Mouse (Mus musculus) neural tube, embryonic 15.5 days (tissue): ENCODE results near the gene Wnt10a. TPM values are rescaled to one million over a fixed set of nuclear protein-coding genes. Genes with fewer than 3 reads are reported as not detected.
"Not testable (repeated sequence)": the region's sequence is repeated elsewhere in the genome, so short reads cannot be mapped to it uniquely, and the experiment has no call there.

Experiments
- ATAC-seq: fragments of 200-750 bp; cut with Nextera tagmentation; 2 replicates; pipeline ENCODE4 v1.8.0; 2017; ENCODE audit warnings: mild to moderate bottlenecking, moderate TSS enrichment, moderate library complexity; ENCODE audit not compliant: low FRiP score
- H3K27ac ChIP-seq: fragments of 300-500 bp; sonication (generic); replicated peaks from 2 replicates; pipeline ENCODE4 v1.5.1; 2015; ENCODE audit warnings: mild to moderate bottlenecking, inconsistent platforms
- H3K27me3 ChIP-seq: fragments of 300-500 bp; sonication (generic); replicated peaks from 2 replicates; pipeline ENCODE4 v1.6.1; 2015; ENCODE audit warnings: inconsistent platforms
- H3K36me3 ChIP-seq: fragments of 300-500 bp; sonication (generic); 2 replicates; pipeline ENCODE4 v1.6.1; 2015; ENCODE audit warnings: inconsistent platforms
- H3K4me1 ChIP-seq: fragments of 300-500 bp; sonication (generic); 2 replicates; pipeline ENCODE4 v1.6.1; 2015; ENCODE audit warnings: inconsistent platforms
- H3K4me2 ChIP-seq: fragments of 300-500 bp; sonication (generic); 2 replicates; pipeline ENCODE4 v1.6.1; 2015; ENCODE audit warnings: inconsistent platforms, mild to moderate bottlenecking, moderate library complexity
- H3K4me3 ChIP-seq: fragments of 300-500 bp; sonication (generic); replicated peaks from 2 replicates; pipeline ENCODE4 v1.5.1; 2015; ENCODE audit warnings: mild to moderate bottlenecking, inconsistent platforms
- H3K9ac ChIP-seq: fragments of 300-500 bp; sonication (generic); replicated peaks from 2 replicates; pipeline ENCODE4 v1.6.1; 2015; ENCODE audit warnings: mild to moderate bottlenecking, inconsistent platforms
- H3K9me3 ChIP-seq: fragments of 300-500 bp; sonication (generic); replicated peaks from 2 replicates; pipeline ENCODE4 v1.6.1; 2016; ENCODE audit warnings: inconsistent platforms
- WGBS: fragments of 180-500 bp; shearing (Covaris S2); methylation state at CpG from one replicate; pipeline ENCODE4 v1.1.7; 2015; ENCODE audit warnings: mixed read lengths; 5-methylcytosine and 5-hydroxymethylcytosine counted together
- polyA plus RNA-seq: library from polyadenylated mRNA; unstranded; fragments of >200 nt; fragmentation: Nextera tagmentation; extraction: Ambion mirVana; gene quantifications from 2 replicates; pipeline ENCODE4 v1.2.1, GENCODE M21; 2015

Gene Wnt10a
- polyA plus RNA-seq, 1 experiment from 2014 or later, result 0.09 TPM

GRCm38 (mm10) chr1:74817219-74817618 is 25.9 kb downstream of the Wnt10a start:
- peak overlapping the region; percentile 92 for H3K27ac ChIP-seq
- ATAC-seq, result peak; percentile 49
- WGBS, result 11% methylated on average over 14 of the region's 14 CpGs
- H3K4me1 ChIP-seq, result peaks cover 20% of the 10 kb centered on the region
- peak overlapping the region; percentile 63 for H3K4me2 ChIP-seq
- H3K4me3 ChIP-seq, result peak overlapping the region; percentile 68
- no peaks in the 10 kb centered on the region for H3K9me3 ChIP-seq
- peak overlapping the region; percentile 83 for H3K9ac ChIP-seq
- H3K27me3 ChIP-seq, result no peaks in the 10 kb centered on the region
- H3K36me3 ChIP-seq, result no peaks in the 10 kb centered on the region

GRCm38 (mm10) chr1:74818509-74818908 is 27.2 kb downstream of the Wnt10a start:
- H3K4me3 ChIP-seq, result no peak overlapping the region
- no peaks in the 10 kb centered on the region for H3K36me3 ChIP-seq
- peaks cover 20% of the 10 kb centered on the region for H3K4me1 ChIP-seq
- H3K9me3 ChIP-seq, result no peaks in the 10 kb centered on the region
- H3K27me3 ChIP-seq, result no peaks in the 10 kb centered on the region
- H3K4me2 ChIP-seq, result no peak overlapping the region
- no peak overlapping the region for H3K27ac ChIP-seq
- WGBS, result 100% methylated on average over 1 of the region's 1 CpGs
- no peak for ATAC-seq
- H3K9ac ChIP-seq, result no peak overlapping the region

GRCm38 (mm10) chr1:74823598-74823997 is 32.3 kb downstream of the Wnt10a start:
- not testable (repeated sequence) for H3K9me3 ChIP-seq, ATAC-seq, H3K36me3 ChIP-seq, H3K9ac ChIP-seq, H3K4me3 ChIP-seq, H3K27ac ChIP-seq, H3K4me1 ChIP-seq, H3K27me3 ChIP-seq, H3K4me2 ChIP-seq
- WGBS, result 97% methylated on average over 4 of the region's 4 CpGs

DNA sequence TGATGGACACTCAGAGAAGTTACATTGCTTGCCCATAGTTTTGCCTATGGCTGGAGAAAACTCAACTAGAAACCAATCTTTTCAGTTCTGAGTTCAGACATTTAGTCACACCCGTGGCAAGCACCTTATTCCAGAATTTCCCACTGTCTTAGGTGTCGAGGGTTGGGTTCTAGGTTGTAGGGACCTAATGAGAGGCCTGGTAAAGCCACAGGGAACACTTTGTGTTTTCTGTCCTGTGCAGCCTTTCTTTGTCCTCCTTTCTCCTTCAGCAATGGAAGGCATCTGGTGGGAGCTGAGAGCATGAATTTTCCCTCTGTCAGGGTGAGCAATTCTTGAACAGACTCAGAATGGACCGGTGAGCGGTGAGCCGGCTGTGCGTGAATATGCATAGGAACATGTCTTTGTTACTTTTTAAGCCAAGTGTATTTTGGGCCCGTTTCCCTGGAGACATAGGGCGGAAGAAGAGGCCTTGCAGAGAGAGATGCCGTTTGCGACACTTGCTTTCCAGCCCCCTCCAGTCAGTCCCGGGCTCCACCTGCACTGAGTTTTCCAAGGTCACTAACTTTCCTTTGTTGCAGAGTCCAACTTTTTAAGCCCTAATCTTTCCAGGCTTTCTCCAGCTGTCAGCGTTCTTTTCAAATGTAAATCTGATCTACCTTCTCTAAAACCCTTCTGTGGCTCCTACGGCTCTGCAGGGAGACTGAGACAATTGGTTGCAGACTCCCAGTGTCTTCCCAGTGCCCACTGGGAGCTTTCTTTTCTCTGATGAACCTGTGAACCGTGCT is 33.4 kb downstream of the Wnt10a start:
- WGBS, result 9% methylated on average over 14 of the region's 14 CpGs
- Histone ChIP-seq H3K4me1 (no peaks in the 10 kb centered on the region), H3K36me3 (no peaks in the 10 kb centered on the region), H3K27ac (no peak overlapping the region), H3K9ac (no peak overlapping the region), H3K27me3 (no peaks in the 10 kb centered on the region), H3K9me3 (no peaks in the 10 kb centered on the region), H3K4me2 (no peak overlapping the region), H3K4me3 (no peak overlapping the region)
- no peak for ATAC-seq

DNA sequence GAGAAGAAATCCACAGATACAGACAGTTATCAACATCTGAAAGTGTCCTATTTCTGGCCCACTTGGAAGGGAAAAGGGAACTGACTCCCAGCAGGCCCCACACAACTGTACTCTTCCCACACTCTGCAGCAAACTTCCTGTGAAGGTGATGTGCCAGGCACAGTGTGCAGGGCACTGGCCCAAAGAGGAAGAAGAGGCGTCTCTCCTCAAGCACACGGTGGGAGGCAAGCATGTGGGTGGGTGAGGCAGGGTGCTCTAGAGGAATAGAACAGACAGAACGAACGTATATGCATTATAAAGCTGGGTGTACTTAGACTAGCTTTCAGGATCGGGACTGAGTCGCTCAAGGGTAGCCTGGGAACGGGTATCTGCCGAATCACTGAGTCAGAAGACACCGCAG is 38.7 kb downstream of the Wnt10a start:
- H3K4me1 ChIP-seq, result no peaks in the 10 kb centered on the region
- H3K9me3 ChIP-seq, result no peaks in the 10 kb centered on the region
- H3K27me3 ChIP-seq, result no peaks in the 10 kb centered on the region
- no peak overlapping the region for H3K9ac ChIP-seq
- H3K36me3 ChIP-seq, result no peaks in the 10 kb centered on the region
- ATAC-seq, result no peak
- H3K4me3 ChIP-seq, result no peak overlapping the region
- WGBS, result 82% methylated on average over 9 of the region's 9 CpGs
- no peak overlapping the region for H3K27ac ChIP-seq
- H3K4me2 ChIP-seq, result no peak overlapping the region

DNA sequence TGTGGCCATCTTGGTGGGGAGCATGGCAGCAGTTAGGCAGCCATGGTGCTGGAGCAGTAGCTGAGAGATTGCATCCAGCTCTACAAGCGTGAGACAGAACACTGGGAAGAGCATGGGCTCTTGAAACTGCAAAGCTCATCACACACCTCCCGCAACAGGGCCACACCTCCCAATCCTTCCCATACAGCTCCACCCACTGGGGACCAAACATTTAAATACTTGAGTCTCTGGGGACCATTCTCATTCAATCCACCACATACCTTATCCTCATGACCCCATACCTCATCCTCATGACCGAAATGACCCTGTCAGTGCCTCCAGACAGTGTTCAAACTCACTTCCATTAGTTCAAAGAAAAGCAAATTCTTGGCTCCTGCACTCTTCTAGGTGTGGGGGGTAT is 41.9 kb downstream of the Wnt10a start:
- H3K36me3 ChIP-seq, result no peaks in the 10 kb centered on the region
- H3K9me3 ChIP-seq, result no peaks in the 10 kb centered on the region
- H3K27me3 ChIP-seq, result no peaks in the 10 kb centered on the region
- 88% methylated on average over 3 of the region's 3 CpGs for WGBS
- no peak overlapping the region for H3K4me2 ChIP-seq
- H3K9ac ChIP-seq, result no peak overlapping the region
- H3K27ac ChIP-seq, result no peak overlapping the region
- no peak for ATAC-seq
- H3K4me1 ChIP-seq, result no peaks in the 10 kb centered on the region
- no peak overlapping the region for H3K4me3 ChIP-seq

- Histone ChIP-seq H3K9ac (no peak overlapping the region), H3K4me3 (no peak overlapping the region), H3K4me2 (no peak overlapping the region), H3K9me3 (no peaks in the 10 kb centered on the region), H3K36me3 (no peaks in the 10 kb centered on the region), H3K27me3 (no peaks in the 10 kb centered on the region), H3K4me1 (no peaks in the 10 kb centered on the region), H3K27ac (no peak overlapping the region)
- ATAC-seq, result no peak
- WGBS, result 87% methylated on average over 5 of the region's 5 CpGs
Measured at GRCm38 (mm10) chr1:74843090-74843489, 51.8 kb downstream of the Wnt10a start.

GRCm38 (mm10) chr1:74846341-74846740 is 55.0 kb downstream of the Wnt10a start:
- H3K9me3 ChIP-seq, result no peaks in the 10 kb centered on the region
- H3K4me3 ChIP-seq, result no peak overlapping the region
- H3K9ac ChIP-seq, result no peak overlapping the region
- H3K27ac ChIP-seq, result no peak overlapping the region
- ATAC-seq, result no peak
- H3K36me3 ChIP-seq, result no peaks in the 10 kb centered on the region
- H3K4me1 ChIP-seq, result peaks cover 5% of the 10 kb centered on the region; the same call in 1 of the 2 replicates
- WGBS, result 37% methylated on average over 9 of the region's 9 CpGs
- 0 out of 2 replicates have a peak, but pooled peaks cover 2% of the 10 kb centered on the region for H3K27me3 ChIP-seq
- no peak overlapping the region for H3K4me2 ChIP-seq

DNA sequence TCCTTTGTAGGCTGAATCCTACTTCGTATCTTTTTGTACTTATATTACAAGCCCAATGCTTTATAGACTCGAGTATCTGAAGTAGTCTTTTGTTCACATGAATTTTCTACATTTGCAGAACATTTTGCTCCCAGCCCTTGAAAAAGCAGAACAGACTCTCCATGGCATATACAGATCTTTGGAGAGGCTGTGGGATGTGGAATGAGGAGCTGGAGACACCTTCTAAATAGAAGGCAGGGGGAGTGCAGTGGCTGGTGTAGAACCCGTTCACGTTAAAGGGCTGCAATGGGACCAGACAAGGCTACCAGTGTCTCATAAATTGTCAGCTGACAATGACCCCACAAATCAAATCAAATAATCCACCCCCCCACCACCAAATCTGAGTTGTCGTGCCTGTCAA is 57.6 kb downstream of the Wnt10a start:
- Histone ChIP-seq H3K27ac (no peak overlapping the region), H3K9me3 (no peaks in the 10 kb centered on the region), H3K4me2 (no peak overlapping the region), H3K4me1 (peaks cover 15% of the 10 kb centered on the region), H3K9ac (no peak overlapping the region), H3K4me3 (no peak overlapping the region), H3K36me3 (no peaks in the 10 kb centered on the region), H3K27me3 (peaks cover 6% of the 10 kb centered on the region; the same call in 1 of the 2 replicates)
- WGBS, result 36% methylated on average over 5 of the region's 5 CpGs
- ATAC-seq, result no peak

GRCm38 (mm10) chr1:74850251-74850650 is 58.9 kb downstream of the Wnt10a start:
- Histone ChIP-seq H3K4me2 (no peak overlapping the region), H3K4me3 (no peak overlapping the region), H3K27ac (no peak overlapping the region), H3K9me3 (no peaks in the 10 kb centered on the region), H3K36me3 (no peaks in the 10 kb centered on the region), H3K4me1 (peaks cover 21% of the 10 kb centered on the region), H3K9ac (no peak overlapping the region), H3K27me3 (peaks cover 6% of the 10 kb centered on the region; the same call in 1 of the 2 replicates)
- 35% methylated on average over 6 of the region's 6 CpGs for WGBS
- ATAC-seq, result no peak

GRCm38 (mm10) chr1:74851001-74851775 is 59.9 kb downstream of the Wnt10a start:
- WGBS, result 5% methylated on average over 6 of the region's 6 CpGs
- Histone ChIP-seq H3K9me3 (no peaks in the 10 kb centered on the region), H3K27me3 (peaks cover 6% of the 10 kb centered on the region; the same call in 1 of the 2 replicates), H3K27ac (no peak overlapping the region), H3K4me3 (no peak overlapping the region), H3K4me1 (peaks cover 25% of the 10 kb centered on the region), H3K4me2 (no peak overlapping the region), H3K36me3 (no peaks in the 10 kb centered on the region), H3K9ac (no peak overlapping the region)
- ATAC-seq, result no peak
